Mouse (Mus musculus) heart, embryonic 16.5 days (tissue): ENCODE measurements around the gene Tmcc3. TPM values are rescaled to one million over a fixed set of nuclear protein-coding genes. Genes with fewer than 3 reads are reported as not detected.

ENCODE experiments used
- ATAC-seq: fragments of 200-750 bp; cut with Nextera tagmentation; replicated peaks from 2 replicates; pipeline ENCODE4 v1.8.0; 2017; ENCODE audit warnings: moderate number of reproducible peaks; ENCODE audit not compliant: insufficient read depth, low FRiP score; ENCODE audit errors: extremely low read depth
- H3K27ac ChIP-seq: fragments of 300-500 bp; sonication (generic); 2 replicates; pipeline ENCODE4 v1.5.1; 2014; ENCODE audit warnings: mild to moderate bottlenecking, low read length, control low read depth, moderate library complexity
- H3K27me3 ChIP-seq: fragments of 300-500 bp; sonication (generic); 2 replicates; pipeline ENCODE4 v1.6.1; 2014; ENCODE audit warnings: low read length, mixed read lengths; ENCODE audit not compliant: control insufficient read depth, insufficient read depth
- H3K36me3 ChIP-seq: fragments of 300-500 bp; sonication (generic); 2 replicates; pipeline ENCODE4 v1.6.1; 2014; ENCODE audit not compliant: control insufficient read depth, insufficient read depth
- H3K4me1 ChIP-seq: fragments of 300-500 bp; sonication (generic); 2 replicates; pipeline ENCODE4 v1.6.1; 2014; ENCODE audit warnings: low read length, mixed read lengths; ENCODE audit not compliant: control insufficient read depth, insufficient read depth
- H3K4me2 ChIP-seq: fragments of 300-500 bp; sonication (generic); 2 replicates; pipeline ENCODE4 v1.6.1; 2014; ENCODE audit warnings: low read depth, mild to moderate bottlenecking, control low read depth, low read length
- H3K4me3 ChIP-seq: fragments of 300-500 bp; sonication (generic); 2 replicates; pipeline ENCODE4 v1.5.1; 2014; ENCODE audit warnings: mild to moderate bottlenecking, control low read depth, low read length
- H3K9ac ChIP-seq: fragments of 300-500 bp; sonication (generic); 2 replicates; pipeline ENCODE4 v1.6.1; 2014; ENCODE audit warnings: low read length, control low read depth
- H3K9me3 ChIP-seq: fragments of 300-500 bp; sonication (generic); replicated peaks from 2 replicates; pipeline ENCODE4 v1.6.1; 2016; ENCODE audit warnings: low read length; ENCODE audit not compliant: control insufficient read depth
- WGBS: fragments of 180-500 bp; shearing (Covaris S2); extraction: QIAGEN DNeasy Blood & Tissue Kit; methylation state at CpG from one replicate; pipeline ENCODE4 v1.1.7; 2014; 5-methylcytosine and 5-hydroxymethylcytosine counted together
- polyA plus RNA-seq: library from polyadenylated mRNA; unstranded; fragments of >200 nt; fragmentation: Nextera tagmentation; extraction: Ambion mirVana; gene quantifications from 2 replicates; pipeline ENCODE4 v1.2.1, GENCODE M21; 2015

Tmcc3 gene
- polyA plus RNA-seq, 1 experiment from 2014 or later = 11.4 TPM

DNA sequence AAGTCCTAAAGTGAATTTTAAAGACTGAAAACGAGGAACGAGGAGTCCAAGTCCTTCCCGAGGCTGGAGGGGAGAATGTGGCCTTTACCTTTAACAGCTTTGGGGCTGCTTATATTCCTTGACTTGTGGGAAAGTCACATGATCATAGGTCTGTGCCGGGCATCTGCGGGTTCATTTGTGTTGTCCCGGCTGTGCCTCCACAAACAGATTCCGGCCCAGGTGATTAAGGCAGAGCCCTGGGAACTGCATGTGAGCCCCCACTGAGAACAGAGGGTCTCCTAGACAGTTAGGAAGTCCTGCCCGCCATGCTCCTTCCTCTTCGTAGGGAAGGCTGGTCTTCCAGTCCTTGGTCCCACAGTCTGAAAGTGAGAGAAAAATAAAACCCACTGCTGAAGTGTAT lies 311.1 kb downstream of the Tmcc3 start:
- no peak overlapping the region for H3K4me2 ChIP-seq
- 42% methylated on average over 9 of the region's 9 CpGs for WGBS
- H3K27ac ChIP-seq = no peak overlapping the region
- H3K9me3 ChIP-seq = no peaks in the 10 kb centered on the region
- H3K36me3 ChIP-seq = no peaks in the 10 kb centered on the region
- no peak overlapping the region for H3K9ac ChIP-seq
- no peaks in the 10 kb centered on the region for H3K4me1 ChIP-seq
- no peak overlapping the region for H3K4me3 ChIP-seq
- H3K27me3 ChIP-seq = peaks cover 14% of the 10 kb centered on the region; the same call in 1 of the 2 replicates
- no peak for ATAC-seq

DNA sequence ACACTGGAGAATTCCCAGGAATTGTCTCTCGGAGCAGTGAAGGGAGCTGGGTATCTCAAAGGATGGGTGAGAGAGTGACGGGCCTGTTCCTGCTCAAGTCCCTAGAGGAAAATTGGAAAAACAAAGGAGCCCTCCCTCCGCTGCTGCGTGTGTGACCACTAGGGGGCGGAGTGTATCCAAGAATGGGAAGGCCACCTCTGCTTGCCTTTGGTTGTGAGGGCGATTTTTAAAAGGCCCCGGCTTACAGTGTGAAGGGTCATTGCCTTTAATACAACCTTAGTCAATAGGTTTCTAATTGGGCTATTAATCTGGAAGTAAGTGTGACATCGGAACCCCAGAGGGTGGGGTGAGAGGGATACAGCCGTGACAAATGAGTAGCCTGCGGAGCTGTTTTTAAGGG lies 311.9 kb downstream of the Tmcc3 start:
- ATAC-seq = no peak
- Histone ChIP-seq H3K27me3 (peaks cover 14% of the 10 kb centered on the region; the same call in 1 of the 2 replicates), H3K9me3 (no peaks in the 10 kb centered on the region), H3K36me3 (no peaks in the 10 kb centered on the region), H3K4me3 (no peak overlapping the region), H3K4me1 (no peaks in the 10 kb centered on the region), H3K27ac (no peak overlapping the region), H3K9ac (no peak overlapping the region), H3K4me2 (no peak overlapping the region)
- 12% methylated on average over 10 of the region's 10 CpGs for WGBS

DNA sequence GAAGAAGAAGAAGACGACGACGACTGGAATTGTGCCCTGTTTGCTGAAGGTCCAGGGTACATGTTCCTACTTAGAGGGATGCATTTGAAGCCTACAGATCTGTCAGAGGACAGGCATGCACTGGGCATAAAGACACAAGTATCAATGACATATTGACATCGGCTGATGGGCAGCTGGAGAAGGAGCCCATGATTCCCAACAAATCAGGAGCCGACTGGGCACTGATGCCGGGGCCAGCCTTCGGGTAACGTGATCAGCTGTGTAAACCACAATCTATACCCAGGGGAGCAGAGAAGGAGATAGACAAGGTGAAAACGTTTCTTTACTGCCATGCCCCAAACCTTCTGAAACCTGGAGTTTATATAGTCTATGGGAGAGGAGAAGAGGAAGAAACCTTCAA lies 313.3 kb downstream of the Tmcc3 start:
- H3K27me3 ChIP-seq = peaks cover 14% of the 10 kb centered on the region; the same call in 1 of the 2 replicates
- H3K9me3 ChIP-seq = no peaks in the 10 kb centered on the region
- H3K9ac ChIP-seq = no peak overlapping the region
- no peaks in the 10 kb centered on the region for H3K4me1 ChIP-seq
- H3K27ac ChIP-seq = no peak overlapping the region
- 86% methylated on average over 9 of the region's 9 CpGs for WGBS
- no peaks in the 10 kb centered on the region for H3K36me3 ChIP-seq
- H3K4me2 ChIP-seq = no peak overlapping the region
- no peak for ATAC-seq
- H3K4me3 ChIP-seq = no peak overlapping the region

GRCm38 (mm10) chr10:94625606-94626005 lies 313.9 kb downstream of the Tmcc3 start:
- WGBS = 59% methylated on average over 8 of the region's 8 CpGs
- no peaks in the 10 kb centered on the region for H3K4me1 ChIP-seq
- H3K9ac ChIP-seq = no peak overlapping the region
- no peak overlapping the region for H3K4me2 ChIP-seq
- H3K27me3 ChIP-seq = peaks cover 13% of the 10 kb centered on the region; the same call in 1 of the 2 replicates
- ATAC-seq = no peak
- no peak overlapping the region for H3K4me3 ChIP-seq
- H3K27ac ChIP-seq = no peak overlapping the region
- no peaks in the 10 kb centered on the region for H3K36me3 ChIP-seq
- no peaks in the 10 kb centered on the region for H3K9me3 ChIP-seq

DNA sequence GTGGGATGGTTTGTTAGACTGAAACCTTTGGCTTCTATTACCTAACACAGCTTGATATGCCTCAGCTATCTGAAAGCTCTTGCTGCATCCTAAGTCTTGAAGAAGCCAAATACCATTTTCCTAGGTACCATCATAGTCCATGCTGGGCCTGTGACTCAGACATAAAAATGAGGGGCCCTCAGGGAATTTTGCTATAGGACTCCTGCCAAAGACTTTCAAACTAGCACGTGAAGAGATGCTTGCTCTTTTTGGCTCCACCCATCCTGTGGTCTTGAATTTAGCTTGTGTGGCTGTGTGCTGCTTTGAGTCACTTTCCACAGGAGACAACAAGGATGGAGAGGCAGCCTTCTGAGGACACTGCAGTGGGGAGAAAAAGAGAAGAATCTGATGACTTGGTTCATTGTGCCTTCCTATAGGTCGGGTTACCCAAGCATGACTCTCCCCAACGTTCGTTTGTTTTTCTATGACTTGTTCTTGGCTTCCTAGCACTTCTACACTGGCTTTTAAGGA lies 319.1 kb downstream of the Tmcc3 start:
- WGBS = 52% methylated on average over 4 of the region's 4 CpGs
- H3K36me3 ChIP-seq = no peaks in the 10 kb centered on the region
- H3K4me3 ChIP-seq = no peak overlapping the region

GRCm38 (mm10) chr10:94631541-94632113 lies 319.9 kb downstream of the Tmcc3 start:
- no peak for ATAC-seq
- 77% methylated on average over 11 of the region's 11 CpGs for WGBS
- Histone ChIP-seq H3K9ac (no peak overlapping the region), H3K4me1 (no peaks in the 10 kb centered on the region), H3K4me2 (no peak overlapping the region), H3K27ac (no peak overlapping the region), H3K4me3 (no peak overlapping the region), H3K36me3 (no peaks in the 10 kb centered on the region), H3K9me3 (no peaks in the 10 kb centered on the region), H3K27me3 (no peaks in the 10 kb centered on the region)

More for the DNA sequence above, 319.1 kb downstream of the Tmcc3 start:
- H3K27me3 ChIP-seq = peaks cover 3% of the 10 kb centered on the region; the same call in 1 of the 2 replicates
- no peaks in the 10 kb centered on the region for H3K9me3 ChIP-seq
- H3K4me1 ChIP-seq = no peaks in the 10 kb centered on the region
- no peak overlapping the region for H3K9ac ChIP-seq
- no peak for ATAC-seq
- no peak overlapping the region for H3K27ac ChIP-seq
- no peak overlapping the region for H3K4me2 ChIP-seq

- Histone ChIP-seq H3K27me3 (no peaks in the 10 kb centered on the region), H3K4me3 (no peak overlapping the region), H3K9ac (no peak overlapping the region), H3K36me3 (no peaks in the 10 kb centered on the region), H3K4me1 (no peaks in the 10 kb centered on the region), H3K9me3 (no peaks in the 10 kb centered on the region), H3K4me2 (no peak overlapping the region), H3K27ac (no peak overlapping the region)
- ATAC-seq = no peak
- 87% methylated on average over 5 of the region's 5 CpGs for WGBS
These were observed 320.5 kb downstream of the Tmcc3 start for GRCm38 (mm10) chr10:94632245-94632644.

GRCm38 (mm10) chr10:94638599-94638998 lies 326.9 kb downstream of the Tmcc3 start:
- Histone ChIP-seq H3K27ac (no peak overlapping the region), H3K4me1 (no peaks in the 10 kb centered on the region), H3K9ac (no peak overlapping the region), H3K4me3 (no peak overlapping the region), H3K27me3 (no peaks in the 10 kb centered on the region), H3K36me3 (no peaks in the 10 kb centered on the region), H3K4me2 (no peak overlapping the region), H3K9me3 (no peaks in the 10 kb centered on the region)
- ATAC-seq = no peak
- 89% methylated on average over 5 of the region's 5 CpGs for WGBS

GRCm38 (mm10) chr10:94639281-94639680 lies 327.5 kb downstream of the Tmcc3 start:
- no peak for ATAC-seq
- Histone ChIP-seq H3K9ac (no peak overlapping the region), H3K27ac (no peak overlapping the region), H3K4me3 (no peak overlapping the region), H3K27me3 (no peaks in the 10 kb centered on the region), H3K4me2 (no peak overlapping the region), H3K4me1 (no peaks in the 10 kb centered on the region), H3K36me3 (no peaks in the 10 kb centered on the region), H3K9me3 (no peaks in the 10 kb centered on the region)
- 69% methylated on average over 5 of the region's 5 CpGs for WGBS
